Mouse (Mus musculus) limb, embryonic 11.5 days (tissue): Measurements from ENCODE around the gene Pdzrn3. TPM values are rescaled to one million over a fixed set of nuclear protein-coding genes. Genes with fewer than 3 reads are reported as not detected.
A peak's percentile ranks its signal among the peaks of the same experiment; 100 is the strongest.

Source experiments
- ATAC-seq: fragments of 200-750 bp; cut with Nextera tagmentation; 2 replicates; pipeline ENCODE4 v1.8.0; 2017; ENCODE audit warnings: low read depth; ENCODE audit not compliant: insufficient number of reproducible peaks, low FRiP score, low TSS enrichment
- DNase-seq: peaks from one replicate; pipeline ENCODE4 v3.0.0-alpha.2; 2015; ENCODE audit warnings: low spot score
- H3K27ac ChIP-seq: fragments of 300-500 bp; sonication (generic); replicated peaks from 2 replicates; pipeline ENCODE4 v1.5.1; 2014; ENCODE audit warnings: low read depth, mild to moderate bottlenecking, low read length
- H3K27me3 ChIP-seq: fragments of 300-500 bp; sonication (generic); 2 replicates; pipeline ENCODE4 v1.6.1; 2014; ENCODE audit warnings: mild to moderate bottlenecking, low read length, mixed read lengths; ENCODE audit not compliant: control insufficient read depth, insufficient read depth
- H3K36me3 ChIP-seq: fragments of 300-500 bp; sonication (generic); 2 replicates; pipeline ENCODE4 v1.6.1; 2014; ENCODE audit warnings: mild to moderate bottlenecking, low read length, moderate library complexity, mixed read lengths; ENCODE audit not compliant: control insufficient read depth, insufficient read depth
- H3K4me1 ChIP-seq: fragments of 300-500 bp; sonication (generic); 2 replicates; pipeline ENCODE4 v1.6.1; 2014; ENCODE audit warnings: low read length, mixed read lengths; ENCODE audit not compliant: control insufficient read depth, insufficient read depth
- H3K4me2 ChIP-seq: fragments of 300-500 bp; sonication (generic); 2 replicates; pipeline ENCODE4 v1.6.1; 2014; ENCODE audit warnings: low read depth, mild to moderate bottlenecking, moderate library complexity; ENCODE audit not compliant: severe bottlenecking
- H3K4me3 ChIP-seq: fragments of 300-500 bp; sonication (generic); 2 replicates; pipeline ENCODE4 v1.5.1; 2014; ENCODE audit warnings: low read depth, low read length
- H3K9ac ChIP-seq: fragments of 300-500 bp; sonication (generic); 2 replicates; pipeline ENCODE4 v1.6.1; 2014; ENCODE audit warnings: mild to moderate bottlenecking, low read length
- H3K9me3 ChIP-seq: fragments of 300-500 bp; sonication (generic); 2 replicates; pipeline ENCODE4 v1.6.1; 2016; ENCODE audit warnings: low read length; ENCODE audit not compliant: control insufficient read depth
- WGBS: fragments of 180-500 bp; shearing (Covaris S2); extraction: QIAGEN DNeasy Blood & Tissue Kit; methylation state at CpG from one replicate; pipeline ENCODE4 v1.1.7; 2014; 5-methylcytosine and 5-hydroxymethylcytosine counted together
- polyA plus RNA-seq: library from polyadenylated mRNA; unstranded; fragments of >200 nt; fragmentation: Nextera tagmentation; extraction: Ambion mirVana; gene quantifications from 2 replicates; pipeline ENCODE4 v1.2.1, GENCODE M21; 2014

Pdzrn3 gene
- polyA plus RNA-seq: 10.4 and 11.1 TPM in 2 replicates

DNA sequence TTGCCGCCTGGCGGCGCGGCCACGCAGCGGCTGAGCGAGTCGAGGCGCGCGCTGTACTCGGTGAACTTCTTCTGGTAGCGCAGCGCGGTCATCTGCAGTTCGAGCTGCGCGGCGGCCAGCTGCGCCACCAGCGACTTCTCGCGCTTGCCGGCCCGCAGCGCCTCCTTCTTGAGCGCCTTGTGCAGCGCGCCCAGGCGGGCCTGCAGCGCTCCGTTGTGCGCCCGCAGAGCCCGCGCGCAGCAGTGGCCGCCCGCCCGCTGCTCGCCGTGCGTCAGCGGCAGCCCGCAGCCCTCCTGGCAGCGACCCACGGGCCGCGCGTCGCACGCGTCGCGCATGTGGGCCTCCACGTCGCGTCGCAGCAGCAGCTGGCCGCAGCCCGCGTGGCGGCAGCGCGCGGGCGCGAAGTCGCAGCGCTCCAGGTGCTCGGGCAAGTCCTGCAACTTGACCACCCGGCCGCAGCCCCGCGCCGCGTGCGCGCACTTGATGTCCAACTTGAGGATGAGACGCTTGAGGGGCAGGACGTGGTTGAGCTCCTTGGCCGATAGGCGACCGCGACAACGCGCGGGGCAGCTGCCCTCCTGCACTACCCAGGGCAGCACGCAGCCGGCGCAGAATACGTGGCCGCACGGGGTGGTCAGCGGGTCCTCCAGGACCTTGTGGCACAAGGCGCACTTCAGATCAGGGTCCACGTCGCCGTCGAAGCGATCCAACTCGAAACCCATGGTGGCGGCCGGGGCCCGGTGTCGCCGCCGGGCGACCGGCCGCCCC is at the start of gene Pdzrn3:
Gene Pdzrn3 (minus strand): TSS at position 731 of the 768 bp plus-strand sequence.
- ATAC-seq: peak; percentile 72
- DNase-seq: peak; percentile 82
- under 1% methylated on average over 102 of the region's 111 CpGs for WGBS
- H3K36me3 ChIP-seq: no peaks in the 10 kb centered on the region
- H3K4me2 ChIP-seq: peak within 1 kb of the TSS; percentile 79
- peak within 1 kb of the TSS; percentile 63 for H3K4me3 ChIP-seq
- H3K4me1 ChIP-seq: peaks cover 31% of the 10 kb centered on the region
- no peaks in the 10 kb centered on the region for H3K27me3 ChIP-seq
- H3K27ac ChIP-seq: peak within 1 kb of the TSS; percentile 96
- peak within 1 kb of the TSS; percentile 87 for H3K9ac ChIP-seq
- no peaks in the 10 kb centered on the region for H3K9me3 ChIP-seq

DNA sequence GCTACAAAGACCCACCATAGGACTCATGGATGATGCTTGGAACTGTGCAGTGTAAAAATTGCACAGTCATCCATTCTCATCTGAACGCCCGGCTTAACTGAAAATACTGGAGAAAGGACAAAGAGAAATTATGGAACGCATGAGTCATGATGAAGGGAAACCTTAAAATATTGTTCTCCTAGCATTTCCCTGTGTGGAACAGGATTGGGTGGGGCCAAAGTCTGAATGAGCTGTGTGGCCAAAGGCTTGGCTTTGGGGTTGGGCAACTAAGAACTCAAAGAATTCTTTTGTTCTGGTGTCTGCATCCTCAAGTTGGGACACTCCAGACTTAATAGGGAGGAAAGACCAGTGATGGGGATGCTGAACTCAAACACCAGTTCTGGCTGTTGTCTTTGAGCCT is 49.6 kb upstream of the Pdzrn3 start:
- H3K27me3 ChIP-seq: peaks cover 3% of the 10 kb centered on the region; the same call in 1 of the 2 replicates
- ATAC-seq (no peak), DNase-seq (no peak)
- no peaks in the 10 kb centered on the region for H3K4me1 ChIP-seq
- H3K4me2 ChIP-seq: no peak overlapping the region
- no peak overlapping the region for H3K4me3 ChIP-seq
- no peaks in the 10 kb centered on the region for H3K9me3 ChIP-seq
- H3K27ac ChIP-seq: no peak overlapping the region
- WGBS: 94% methylated on average over 3 of the region's 3 CpGs
- no peak overlapping the region for H3K9ac ChIP-seq
- H3K36me3 ChIP-seq: no peaks in the 10 kb centered on the region

- Histone ChIP-seq H3K4me2 (no peak overlapping the region), H3K4me3 (no peak overlapping the region), H3K27ac (no peak overlapping the region), H3K27me3 (peaks cover 3% of the 10 kb centered on the region; the same call in 1 of the 2 replicates), H3K36me3 (no peaks in the 10 kb centered on the region), H3K9me3 (no peaks in the 10 kb centered on the region), H3K9ac (no peak overlapping the region), H3K4me1 (no peaks in the 10 kb centered on the region)
- no peak for DNase-seq
- ATAC-seq: no peak
- 94% methylated on average over 4 of the region's 4 CpGs for WGBS
Measured at GRCm38 (mm10) chr6:101426301-101426700, 48.6 kb upstream of the Pdzrn3 start.

DNA sequence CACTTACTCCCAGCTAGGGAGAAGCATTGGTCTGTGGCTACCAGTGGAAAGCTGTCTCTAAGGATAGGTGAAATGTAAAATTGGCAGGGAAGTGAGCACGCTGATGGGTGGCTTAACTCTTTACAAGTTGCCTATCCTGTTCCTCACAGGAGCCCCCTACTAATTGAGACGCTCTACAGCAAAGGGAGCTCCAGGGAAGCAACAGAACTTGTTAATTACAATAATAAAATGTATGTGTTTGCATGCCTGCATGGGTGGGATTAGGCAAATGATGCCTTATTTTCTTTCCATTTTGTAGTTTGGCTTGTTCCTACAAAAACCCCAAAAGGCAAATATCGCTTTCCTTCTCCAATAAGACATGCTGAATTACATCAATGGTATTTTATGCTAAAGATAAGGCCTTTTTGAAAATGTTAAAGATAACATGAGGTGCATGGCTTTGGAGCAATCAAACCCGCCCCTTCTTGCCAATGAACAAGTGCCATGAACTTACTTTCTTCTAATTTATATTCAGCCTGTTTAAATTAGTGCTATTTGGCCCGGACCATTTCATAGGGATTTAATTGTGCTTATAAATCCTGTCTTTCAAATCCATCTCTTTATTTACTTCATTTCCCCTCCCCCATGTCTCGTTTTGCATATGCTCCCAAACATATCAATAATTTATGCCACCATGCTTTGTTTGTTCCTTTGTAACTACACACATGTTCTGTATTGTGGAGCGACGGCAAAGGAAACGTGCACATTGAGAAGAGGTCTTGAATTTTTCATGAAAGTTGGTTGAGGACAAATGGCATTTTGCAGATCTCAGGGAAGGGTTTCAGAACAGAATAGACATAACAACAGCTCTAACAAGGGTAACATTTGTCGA is 44.6 kb upstream of the Pdzrn3 start:
- Histone ChIP-seq H3K9ac (no peak overlapping the region), H3K4me2 (no peak overlapping the region), H3K4me3 (no peak overlapping the region), H3K27me3 (no peaks in the 10 kb centered on the region), H3K36me3 (no peaks in the 10 kb centered on the region), H3K4me1 (no peaks in the 10 kb centered on the region), H3K27ac (no peak overlapping the region), H3K9me3 (no peaks in the 10 kb centered on the region)
- DNase-seq: no peak
- WGBS: 60% methylated on average over 10 of the region's 10 CpGs
- no peak for ATAC-seq

- Histone ChIP-seq H3K4me2 (no peak overlapping the region), H3K27ac (no peak overlapping the region), H3K4me1 (no peaks in the 10 kb centered on the region), H3K9ac (no peak overlapping the region), H3K27me3 (no peaks in the 10 kb centered on the region), H3K4me3 (no peak overlapping the region), H3K36me3 (no peaks in the 10 kb centered on the region), H3K9me3 (no peaks in the 10 kb centered on the region)
- WGBS: 91% methylated on average over 5 of the region's 5 CpGs
- ATAC-seq (no peak), DNase-seq (no peak)
Measured at GRCm38 (mm10) chr6:101418213-101418612, 40.5 kb upstream of the Pdzrn3 start.

DNA sequence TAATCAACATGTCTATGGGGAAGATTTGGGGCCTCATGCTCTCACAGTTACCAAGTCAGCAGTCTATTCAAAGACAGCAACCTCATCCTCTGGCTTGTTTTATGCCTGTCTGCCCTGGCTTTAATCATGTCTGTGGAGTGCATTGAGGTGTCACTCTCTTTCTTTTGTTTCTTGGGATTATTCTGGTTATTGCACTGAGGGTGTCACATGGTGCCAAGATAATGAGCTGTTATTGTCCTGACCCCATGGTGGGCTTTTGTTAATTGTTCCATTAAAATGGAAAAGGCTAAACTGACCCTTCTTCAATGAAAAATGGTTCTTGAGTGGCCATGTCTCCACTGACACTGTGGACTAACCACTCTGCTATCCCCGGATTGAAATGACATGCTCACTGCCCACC is 34.0 kb upstream of the Pdzrn3 start:
- ATAC-seq (no peak), DNase-seq (no peak)
- H3K4me3 ChIP-seq: no peak overlapping the region
- no peak overlapping the region for H3K27ac ChIP-seq
- no peaks in the 10 kb centered on the region for H3K4me1 ChIP-seq
- 71% methylated on average over 1 of the region's 1 CpGs for WGBS
- H3K9ac ChIP-seq: no peak overlapping the region
- no peaks in the 10 kb centered on the region for H3K36me3 ChIP-seq
- H3K4me2 ChIP-seq: no peak overlapping the region
- H3K27me3 ChIP-seq: no peaks in the 10 kb centered on the region
- H3K9me3 ChIP-seq: no peaks in the 10 kb centered on the region

GRCm38 (mm10) chr6:101411064-101411463 is 33.4 kb upstream of the Pdzrn3 start:
- Histone ChIP-seq H3K27ac (no peak overlapping the region), H3K36me3 (no peaks in the 10 kb centered on the region), H3K9ac (no peak overlapping the region), H3K4me2 (no peak overlapping the region), H3K9me3 (no peaks in the 10 kb centered on the region), H3K4me3 (no peak overlapping the region), H3K4me1 (no peaks in the 10 kb centered on the region), H3K27me3 (no peaks in the 10 kb centered on the region)
- DNase-seq (no peak), ATAC-seq (no peak)
- WGBS: 29% methylated on average over 2 of the region's 2 CpGs

- 91% methylated on average over 4 of the region's 4 CpGs for WGBS
- ATAC-seq: no peak
Measured at GRCm38 (mm10) chr6:101396711-101397110, 19.0 kb upstream of the Pdzrn3 start.

More at GRCm38 (mm10) chr6:101396711-101397110, 19.0 kb upstream of the Pdzrn3 start:
- Histone ChIP-seq H3K9ac (no peak overlapping the region), H3K36me3 (no peaks in the 10 kb centered on the region), H3K27ac (no peak overlapping the region), H3K27me3 (no peaks in the 10 kb centered on the region), H3K4me2 (no peak overlapping the region), H3K4me3 (no peak overlapping the region), H3K4me1 (peaks cover 6% of the 10 kb centered on the region; the same call in 1 of the 2 replicates), H3K9me3 (no peaks in the 10 kb centered on the region)
- no peak for DNase-seq
